36 mouse cellular contexts compared by ENCODE assay signal in genomic region chr11:68507246-68507645, GRCm38 (mm10). TPM values are rescaled to one million over a fixed set of nuclear protein-coding genes. Genes with fewer than 3 reads are reported as not detected.
"Had no signal": no experiment of that assay in that cellular context is flagged by ENCODE, and none has a peak within 500 bp of the region (broad histone marks: within the 10 kb centered on the region; RNA-seq: fewer than 3 reads in every experiment).

No protein-coding gene starts in this region.

- DNase-seq: left cerebral cortex, postnatal 4 days; liver; liver, embryonic 13.5 days; liver, postnatal 0 days; lung, adult 18-20 months; lung, adult 2 months; lung, embryonic 14.5 days; lung, postnatal 10 days; lung, postnatal 14 days; lung, postnatal 36 days; midbrain, embryonic 14.5 days had no signal

- H3K9ac ChIP-seq: limb, embryonic 12.5 days; limb, embryonic 13.5 days; limb, embryonic 15.5 days; liver, embryonic 12.5 days; liver, embryonic 13.5 days; liver, embryonic 14.5 days; liver, embryonic 15.5 days; liver, postnatal 0 days; lung, embryonic 14.5 days; lung, embryonic 15.5 days; midbrain, embryonic 12.5 days; midbrain, embryonic 13.5 days; midbrain, embryonic 15.5 days; neural tube, embryonic 12.5 days had no signal

- H3K9me3 ChIP-seq: limb, embryonic 10.5 days; limb, embryonic 12.5 days; limb, embryonic 13.5 days; limb, embryonic 15.5 days; liver, embryonic 12.5 days; liver, embryonic 13.5 days; liver, embryonic 15.5 days; lung, embryonic 15.5 days; megakaryocyte, embryonic 14.5 days; midbrain, embryonic 10.5 days; midbrain, embryonic 12.5 days; midbrain, embryonic 13.5 days; midbrain, embryonic 15.5 days; neural tube, embryonic 12.5 days had no signal

- H3K36me3 ChIP-seq: limb, embryonic 10.5 days; limb, embryonic 12.5 days; limb, embryonic 13.5 days; limb, embryonic 15.5 days; liver, embryonic 12.5 days; liver, embryonic 13.5 days; liver, embryonic 15.5 days; lung, embryonic 15.5 days; midbrain, embryonic 10.5 days; midbrain, embryonic 12.5 days; midbrain, embryonic 13.5 days; midbrain, embryonic 15.5 days; neural tube, embryonic 12.5 days had no signal

- H3K27ac ChIP-seq: limb, embryonic 10.5 days; limb, embryonic 12.5 days; limb, embryonic 13.5 days; limb, embryonic 15.5 days; liver, embryonic 12.5 days; liver, embryonic 13.5 days; liver, embryonic 14.5 days; liver, embryonic 15.5 days; lung, embryonic 15.5 days; macrophage; midbrain, embryonic 10.5 days; midbrain, embryonic 12.5 days; midbrain, embryonic 13.5 days; midbrain, embryonic 15.5 days; neural tube, embryonic 12.5 days had no signal

- H3K27me3 ChIP-seq: limb, embryonic 12.5 days; limb, embryonic 13.5 days; limb, embryonic 15.5 days; lung, embryonic 15.5 days; midbrain, embryonic 12.5 days; midbrain, embryonic 13.5 days; midbrain, embryonic 15.5 days; neural tube, embryonic 12.5 days had no signal

- H3K4me2 ChIP-seq: limb, embryonic 12.5 days; limb, embryonic 13.5 days; limb, embryonic 15.5 days; liver, embryonic 11.5 days; liver, embryonic 12.5 days; liver, embryonic 13.5 days; liver, embryonic 15.5 days; lung, embryonic 14.5 days; lung, embryonic 15.5 days; midbrain, embryonic 11.5 days; midbrain, embryonic 12.5 days; midbrain, embryonic 13.5 days; midbrain, embryonic 15.5 days; neural tube, embryonic 12.5 days had no signal

- H3K4me1 ChIP-seq: limb, embryonic 10.5 days; limb, embryonic 12.5 days; limb, embryonic 13.5 days; limb, embryonic 15.5 days; liver, embryonic 12.5 days; liver, embryonic 13.5 days; liver, embryonic 15.5 days; lung, embryonic 15.5 days; midbrain, embryonic 10.5 days; midbrain, embryonic 12.5 days; midbrain, embryonic 13.5 days; midbrain, embryonic 15.5 days; neural tube, embryonic 12.5 days had no signal

- H3K4me3 ChIP-seq: limb, embryonic 10.5 days; limb, embryonic 12.5 days; limb, embryonic 13.5 days; limb, embryonic 15.5 days; liver, embryonic 12.5 days; liver, embryonic 13.5 days; liver, embryonic 15.5 days; lung, embryonic 15.5 days; megakaryocyte, embryonic 14.5 days; midbrain, embryonic 10.5 days; midbrain, embryonic 12.5 days; midbrain, embryonic 13.5 days; midbrain, embryonic 15.5 days; myocyte; neural tube, embryonic 12.5 days had no signal

RNA-seq across cellular contexts. Expression of gene Mfsd6l, which starts 48.7 kb away (rescaled TPM):
- total RNA-seq: left cerebral cortex, postnatal 10 days; left cerebral cortex, postnatal 14 days; left cerebral cortex, postnatal 25 days; liver, adult 2 months; megakaryocyte-erythroid progenitor cell, adult 5-6 weeks had no signal
- polyA plus RNA-seq: limb, embryonic 11.5 days; limb, embryonic 12.5 days; liver, embryonic 11.5 days; liver, embryonic 12.5 days; liver, embryonic 13.5 days; liver, embryonic 15.5 days; macrophage; midbrain, embryonic 10.5 days; midbrain, embryonic 11.5 days; midbrain, embryonic 12.5 days; midbrain, embryonic 13.5 days; midbrain, embryonic 14.5 days; midbrain, embryonic 15.5 days; myocyte; neural tube, embryonic 11.5 days; neural tube, embryonic 12.5 days had no signal
